Mouse (Mus musculus) limb, embryonic 14.5 days (tissue): ENCODE results near the gene Gm20481. TPM values are rescaled to one million over a fixed set of nuclear protein-coding genes. Genes with fewer than 3 reads are reported as not detected.
A peak's percentile ranks its signal among the peaks of the same experiment; 100 is the strongest.
"Not testable (repeated sequence)": the region's sequence is repeated elsewhere in the genome, so short reads cannot be mapped to it uniquely, and the experiment has no call there.

Experiments
- ATAC-seq: fragments of 200-750 bp; cut with Nextera tagmentation; 2 replicates; pipeline ENCODE4 v1.8.0; 2017; ENCODE audit warnings: low read depth, moderate number of reproducible peaks, moderate TSS enrichment; ENCODE audit not compliant: low FRiP score
- DNase-seq: peaks from one replicate; pipeline ENCODE4 v3.0.0-alpha.2; 2015; ENCODE audit warnings: low spot score
- H3K27ac ChIP-seq: fragments of 300-500 bp; sonication (generic); replicated peaks from 2 replicates; pipeline ENCODE4 v1.5.1; 2014; ENCODE audit warnings: low read depth, mild to moderate bottlenecking, low read length, moderate library complexity, mixed read lengths
- H3K27me3 ChIP-seq: fragments of 300-500 bp; sonication (generic); 2 replicates; pipeline ENCODE4 v1.6.1; 2014; ENCODE audit warnings: low read length, mixed read lengths; ENCODE audit not compliant: control insufficient read depth, insufficient read depth
- H3K36me3 ChIP-seq: fragments of 300-500 bp; sonication (generic); 2 replicates; pipeline ENCODE4 v1.6.1; 2014; ENCODE audit warnings: mild to moderate bottlenecking, low read length, moderate library complexity, mixed read lengths; ENCODE audit not compliant: control insufficient read depth, insufficient read depth
- H3K4me1 ChIP-seq: fragments of 300-500 bp; sonication (generic); 2 replicates; pipeline ENCODE4 v1.6.1; 2014; ENCODE audit warnings: antibody characterized with exemption, low read length, mixed read lengths; ENCODE audit not compliant: control insufficient read depth, insufficient read depth
- H3K4me2 ChIP-seq: fragments of 300-500 bp; sonication (generic); replicated peaks from 2 replicates; pipeline ENCODE4 v1.6.1; 2014; ENCODE audit warnings: low read depth, mild to moderate bottlenecking, low read length, moderate library complexity; ENCODE audit not compliant: severe bottlenecking
- H3K4me3 ChIP-seq: fragments of 300-500 bp; sonication (generic); replicated peaks from 2 replicates; pipeline ENCODE4 v1.5.1; 2014; ENCODE audit warnings: low read length
- H3K9ac ChIP-seq: fragments of 300-500 bp; sonication (generic); 2 replicates; pipeline ENCODE4 v1.6.1; 2014; ENCODE audit warnings: mild to moderate bottlenecking, low read depth, low read length, moderate library complexity; ENCODE audit not compliant: severe bottlenecking
- H3K9me3 ChIP-seq: fragments of 300-500 bp; sonication (generic); 2 replicates; pipeline ENCODE4 v1.6.1; 2016; ENCODE audit warnings: low read length; ENCODE audit not compliant: control insufficient read depth
- POLR2A ChIP-seq: fragments of 200-500 bp; IDR thresholded peaks from 2 replicates; pipeline ENCODE4 v1.8.0; 2012; ENCODE audit warnings: inconsistent platforms, mild to moderate bottlenecking, moderate library complexity, borderline replicate concordance; ENCODE audit not compliant: insufficient read depth, insufficient read length; ENCODE audit errors: extremely low read depth
- WGBS: fragments of 180-500 bp; shearing (Covaris S2); extraction: QIAGEN DNeasy Blood & Tissue Kit; methylation state at CpG from one replicate; pipeline ENCODE4 v1.1.7; 2014; 5-methylcytosine and 5-hydroxymethylcytosine counted together
- polyA plus RNA-seq, 2 experiments: library from polyadenylated mRNA; depleted of rRNA in 1 of 2; stranded (reverse) in 1 of 2; unstranded in 1 of 2; fragments of >200 nt; fragmentation: Nextera tagmentation in 1 of 2; extraction: Ambion mirVana in 1 of 2; gene quantifications; 2 replicates each; pipeline versions ENCODE4 v1.2.1 to v1.2.3; 2012 to 2014

The Gm20481 gene
- polyA plus RNA-seq, 2 experiments: not detected

DNA sequence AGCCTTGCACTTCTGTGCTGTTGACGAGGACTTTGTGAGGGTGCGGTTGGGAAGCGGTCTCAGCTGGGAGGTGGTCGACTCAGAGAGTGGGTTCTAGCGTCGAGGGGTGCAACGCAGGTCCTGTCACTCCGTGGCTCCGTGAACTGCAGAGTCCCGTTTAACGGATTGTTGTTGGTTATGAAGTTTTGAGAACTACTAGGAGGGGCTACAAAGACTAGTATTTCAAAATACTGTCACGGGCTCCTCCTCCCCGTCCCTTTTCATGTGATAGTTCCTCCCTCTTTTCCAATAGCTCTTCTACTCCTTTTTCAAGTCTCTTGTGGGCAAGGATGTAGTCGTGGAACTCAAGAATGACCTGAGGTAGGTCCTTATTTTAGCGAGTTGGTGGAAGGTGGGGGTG is 12.6 kb downstream of the Gm20481 start:
- DNase-seq: no peak
- no peak; the same call in 1 of the 2 replicates for ATAC-seq
- H3K27ac ChIP-seq: peak overlapping the region; percentile 98
- H3K4me3 ChIP-seq: peak overlapping the region; percentile 86
- H3K27me3 ChIP-seq: no peaks in the 10 kb centered on the region
- WGBS: under 1% methylated on average over 15 of the region's 15 CpGs
- H3K9ac ChIP-seq: peak overlapping the region; percentile 91
- no peaks in the 10 kb centered on the region for H3K9me3 ChIP-seq
- no peak for TF ChIP-seq POLR2A
- H3K4me2 ChIP-seq: peak overlapping the region; percentile 66
- peaks cover 8% of the 10 kb centered on the region for H3K4me1 ChIP-seq
- H3K36me3 ChIP-seq: peaks cover 21% of the 10 kb centered on the region

DNA sequence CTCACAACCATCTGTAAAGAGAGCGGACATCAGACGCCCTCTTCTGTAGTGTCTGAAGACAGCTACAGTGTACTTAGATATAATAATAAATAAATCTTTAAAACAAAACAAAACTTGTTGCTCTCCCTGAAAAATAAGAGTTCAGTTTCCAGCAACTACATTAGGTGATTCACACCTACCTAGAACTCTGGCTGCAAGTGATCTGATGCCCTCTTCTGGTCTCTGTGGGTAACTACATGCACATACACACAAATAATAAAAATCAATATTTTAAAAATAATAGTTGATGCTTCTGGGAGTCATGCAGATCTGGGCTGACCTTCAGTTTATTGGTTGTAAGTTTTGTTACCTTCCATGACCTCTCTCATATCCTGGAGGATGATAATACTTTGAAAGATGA is 14.5 kb downstream of the Gm20481 start:
- 80% methylated on average over 2 of the region's 2 CpGs for WGBS
- Histone ChIP-seq H3K9ac (no peak overlapping the region), H3K27ac (no peak overlapping the region), H3K9me3 (no peaks in the 10 kb centered on the region), H3K4me2 (no peak overlapping the region), H3K36me3 (peaks cover 28% of the 10 kb centered on the region), H3K4me3 (no peak overlapping the region), H3K27me3 (no peaks in the 10 kb centered on the region), H3K4me1 (peaks cover 8% of the 10 kb centered on the region)
- peak; percentile 14 for DNase-seq
- ATAC-seq: no peak
- no peak for TF ChIP-seq POLR2A

DNA sequence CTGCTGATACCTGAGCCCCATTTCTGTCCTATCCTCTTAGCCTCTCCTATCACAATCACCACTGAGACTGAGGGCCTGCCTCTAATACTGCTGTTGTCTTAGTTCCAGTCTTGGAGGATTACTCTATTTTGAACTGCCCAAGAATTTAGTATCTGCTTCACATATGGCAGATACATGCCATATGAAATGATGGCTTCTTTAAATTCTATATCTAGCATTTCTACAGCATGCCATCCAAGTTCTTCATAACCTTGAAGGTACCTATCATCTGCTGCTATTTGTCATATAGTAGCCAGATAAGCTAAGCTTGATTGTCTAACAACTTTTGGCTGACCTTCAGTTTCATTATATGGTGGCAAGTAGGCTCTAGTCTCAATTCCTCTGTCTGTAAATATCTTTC is 25.0 kb downstream of the Gm20481 start:
- no peak overlapping the region for H3K4me3 ChIP-seq

DNA sequence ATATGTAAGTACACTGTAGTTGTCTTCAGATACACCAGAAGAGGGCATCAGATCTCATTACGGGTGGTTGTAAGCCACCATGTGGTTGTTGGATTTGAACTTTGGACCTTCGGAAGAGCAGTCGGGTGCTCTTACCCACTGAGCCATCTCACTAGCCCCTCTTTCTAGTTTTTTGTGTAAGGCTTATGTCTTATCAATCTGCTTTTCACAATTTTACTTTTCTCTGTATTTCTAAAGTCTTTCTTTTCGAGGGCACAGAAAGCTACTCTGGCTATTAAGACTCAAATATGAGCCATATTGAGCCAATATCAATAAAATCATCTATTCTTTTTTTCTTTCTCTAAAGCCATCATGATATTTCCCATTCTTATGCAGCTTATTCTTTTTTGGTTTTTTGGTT is 25.5 kb downstream of the Gm20481 start:
- not testable (repeated sequence) for ATAC-seq, H3K4me2 ChIP-seq, H3K27me3 ChIP-seq, DNase-seq, H3K9me3 ChIP-seq, H3K27ac ChIP-seq, H3K4me3 ChIP-seq, H3K4me1 ChIP-seq, H3K9ac ChIP-seq
- H3K36me3 ChIP-seq: peaks cover 19% of the 10 kb centered on the region
- 93% methylated on average over 4 of the region's 4 CpGs for WGBS

More for the DNA sequence above, 25.0 kb downstream of the Gm20481 start:
- no peak overlapping the region for H3K4me2 ChIP-seq
- TF ChIP-seq POLR2A: no peak
- H3K36me3 ChIP-seq: peaks cover 19% of the 10 kb centered on the region
- DNase-seq (no peak), ATAC-seq (no peak)
- no peaks in the 10 kb centered on the region for H3K9me3 ChIP-seq
- no peak overlapping the region for H3K9ac ChIP-seq
- no peak overlapping the region for H3K27ac ChIP-seq
- H3K4me1 ChIP-seq: peaks cover 4% of the 10 kb centered on the region; the same call in 1 of the 2 replicates
- H3K27me3 ChIP-seq: no peaks in the 10 kb centered on the region

DNA sequence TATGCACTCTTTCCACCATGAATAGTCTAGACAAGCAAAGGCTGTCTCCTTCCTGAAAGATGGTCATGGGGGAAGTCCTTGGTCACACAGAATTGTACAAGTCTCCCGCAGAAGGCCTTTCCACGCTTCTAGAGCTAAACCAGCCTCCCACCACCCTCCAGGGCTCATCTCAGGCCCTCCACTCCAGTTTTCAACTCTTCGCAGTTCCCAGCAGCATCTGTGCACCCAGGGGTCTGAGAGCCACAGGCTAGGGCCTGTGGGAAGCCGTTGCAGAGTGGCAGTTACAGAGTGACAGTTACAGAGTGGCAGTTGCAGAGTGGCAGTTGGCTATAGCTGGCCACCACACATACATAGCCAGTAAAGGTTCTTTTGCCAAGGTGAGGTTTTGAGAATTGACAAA is 26.2 kb downstream of the Gm20481 start:
- peaks cover 15% of the 10 kb centered on the region for H3K36me3 ChIP-seq
- not testable (repeated sequence) for ATAC-seq

More for the DNA sequence above, 26.2 kb downstream of the Gm20481 start:
- H3K4me2 ChIP-seq, H3K9me3 ChIP-seq, H3K4me3 ChIP-seq, DNase-seq, H3K4me1 ChIP-seq, H3K27me3 ChIP-seq, H3K27ac ChIP-seq, H3K9ac ChIP-seq: not testable (repeated sequence)
- 98% methylated on average over 4 of the region's 4 CpGs for WGBS
